Mouse (Mus musculus): ENCODE results near the gene Mvd. TPM values are rescaled to one million over a fixed set of nuclear protein-coding genes. Genes with fewer than 3 reads are reported as not detected.

Mvd gene
- total and polyA plus RNA-seq, 3 experiments: 20.6 to 25.5 TPM; not detected in 1

DNA sequence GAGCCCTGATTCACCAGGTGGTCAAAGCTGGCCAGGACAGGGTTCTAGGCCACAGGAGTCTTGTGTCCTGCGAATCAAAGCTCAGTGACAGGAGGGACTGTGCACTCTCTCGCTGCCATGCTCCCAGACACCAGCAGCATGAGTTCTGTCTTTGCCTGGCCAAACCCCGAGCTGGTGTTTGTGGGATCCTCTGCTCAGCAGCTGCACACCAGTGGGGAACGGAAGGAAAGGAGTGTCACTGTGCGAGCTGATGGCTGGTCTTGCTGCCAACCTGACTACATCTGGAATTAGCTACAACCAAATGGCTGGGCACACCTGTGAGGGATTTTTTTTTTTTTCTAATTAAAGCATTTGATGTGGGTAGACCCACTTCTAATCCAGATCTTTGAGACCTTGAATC lies 27.5 kb upstream of the Mvd start:
- Histone ChIP-seq H3K27me3 (ENCODE audit: control insufficient read depth in 1 of 2, insufficient read depth in 2 of 2, low read length in 2 of 2) (no peaks in the 10 kb centered on the region), H3K27ac (ENCODE audit: control insufficient read depth, low read depth, low read length) (no peak overlapping the region), H3K36me3 (ENCODE audit: control insufficient read depth in 1 of 2, insufficient read depth in 2 of 2, low read length in 2 of 2) (peaks cover 0 to 13% of the 10 kb centered on the region in 2 experiments; a peak in 3 of 4 replicates), H3K79me2 (ENCODE audit: control insufficient read depth, insufficient read depth, low read length, poor library complexity) (peaks cover 10% of the 10 kb centered on the region), H3K4me3 (ENCODE audit: control insufficient read depth in 1 of 2, insufficient read depth in 1 of 2, low read depth in 2 of 2, low read length in 2 of 2) (no peak overlapping the region), H3K9ac (ENCODE audit: control insufficient read depth, low read depth, low read length, poor library complexity, severe bottlenecking) (no peak overlapping the region), H3K9me3 (replicated peaks; ENCODE audit: insufficient read depth, low read length) (no peaks in the 10 kb centered on the region), H3K4me1 (ENCODE audit: control insufficient read depth in 1 of 2, insufficient read depth in 2 of 2, low read length in 2 of 2) (peaks cover 6 to 19% of the 10 kb centered on the region in 2 experiments)
- TF ChIP-seq ETS1 (IDR thresholded peaks at IDR 0.05; ENCODE audit: low read depth, low read length) (no peak), TBP (IDR thresholded peaks at IDR 0.05; ENCODE audit: low read depth, low read length) (no peak), EP300 (IDR thresholded peaks at IDR 0.05; ENCODE audit: low read depth in 1 of 2, low read length in 2 of 2) (no peak), MXI1 (IDR thresholded peaks at IDR 0.05; ENCODE audit: low read depth, low read length) (no peak), RAD21 (IDR thresholded peaks at IDR 0.05; ENCODE audit: low read depth, low read length) (no peak), HCFC1 (IDR thresholded peaks at IDR 0.05; ENCODE audit: low read depth, low read length) (no peak), ZNF384 (IDR thresholded peaks at IDR 0.05; ENCODE audit: low read depth, low read length) (no peak), ELF1 (IDR thresholded peaks at IDR 0.05; ENCODE audit: low read depth, low read length) (no peak), MYB (IDR thresholded peaks at IDR 0.05; ENCODE audit: low read depth, low read length) (no peak), CHD1 (IDR thresholded peaks at IDR 0.05; ENCODE audit: low read depth, low read length) (no peak), GABPA (IDR thresholded peaks at IDR 0.05; ENCODE audit: low read depth, low read length) (no peak), SIN3A (IDR thresholded peaks at IDR 0.05; ENCODE audit: low read length) (no peak), MAZ (IDR thresholded peaks at IDR 0.05; ENCODE audit: low read depth, low read length) (no peak), USF2 (IDR thresholded peaks at IDR 0.05; ENCODE audit: borderline replicate concordance in 1 of 2, insufficient read depth in 1 of 2, low read depth in 1 of 2, low read length in 2 of 2) (no peak), ZMIZ1 (IDR thresholded peaks at IDR 0.05; ENCODE audit: low read depth, low read length) (no peak), ZKSCAN1 (IDR thresholded peaks at IDR 0.05; ENCODE audit: low read depth, low read length) (no peak), TAL1 (IDR thresholded peaks at IDR 0.05; ENCODE audit: low read length) (no peak), POLR2AphosphoS5 (IDR thresholded peaks at IDR 0.05; ENCODE audit: borderline replicate concordance, low read depth, low read length) (no peak), BHLHE40 (IDR thresholded peaks at IDR 0.05; ENCODE audit: borderline replicate concordance, low read depth, low read length) (no peak)
- DNase-seq (ENCODE audit: low read depth, low spot score): peak; percentile 10

DNA sequence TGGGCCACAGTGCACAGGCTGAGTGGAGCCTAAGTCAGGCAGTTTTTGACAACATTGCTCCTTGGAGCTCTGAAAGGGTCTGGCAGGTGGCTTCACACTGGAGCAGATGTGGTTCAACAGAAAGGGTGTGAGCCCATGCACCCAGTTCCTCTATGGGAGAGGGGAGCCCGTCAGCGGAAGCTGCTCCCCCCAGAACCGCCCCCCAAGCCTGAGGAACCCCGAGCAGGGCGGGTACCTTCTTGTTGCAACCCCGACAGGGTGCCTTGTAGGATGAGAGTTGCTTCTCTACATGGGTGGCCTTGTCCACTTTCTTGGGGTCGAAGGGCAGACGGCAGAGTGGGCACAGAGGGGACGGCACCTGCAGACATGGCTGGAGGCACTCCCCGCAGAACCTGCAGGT lies 26.7 kb upstream of the Mvd start:
- no peak for DNase-seq (ENCODE audit: low read depth, low spot score)
- no peak overlapping the region for H3K27ac ChIP-seq (ENCODE audit: control insufficient read depth, low read depth, low read length)

More for the DNA sequence above, 26.7 kb upstream of the Mvd start:
- TF ChIP-seq USF1 (IDR thresholded peaks at IDR 0.05; ENCODE audit: low read depth, low read length) (no peak), MYB (IDR thresholded peaks at IDR 0.05; ENCODE audit: low read depth, low read length) (no peak), CTCF (IDR thresholded peaks at IDR 0.05 in 2 of 3, conservative IDR thresholded peaks at IDR 0.05 in 1 of 3; ENCODE audit: control insufficient read depth in 1 of 3, insufficient read depth in 1 of 3, low read depth in 2 of 3, low read length in 3 of 3, poor library complexity in 1 of 3, severe bottlenecking in 1 of 3) (no peak), SMC3 (IDR thresholded peaks at IDR 0.05; ENCODE audit: low read depth, low read length) (no peak), USF2 (IDR thresholded peaks at IDR 0.05; ENCODE audit: borderline replicate concordance in 1 of 2, insufficient read depth in 1 of 2, low read depth in 1 of 2, low read length in 2 of 2) (no peak), ZC3H11A (IDR thresholded peaks at IDR 0.05; ENCODE audit: low read depth, low read length) (no peak), NRF1 (IDR thresholded peaks at IDR 0.05; ENCODE audit: insufficient read depth, low read depth, low read length, poor library complexity, severe bottlenecking) (no peak), SIN3A (IDR thresholded peaks at IDR 0.05; ENCODE audit: low read length) (no peak), MYC (IDR thresholded peaks at IDR 0.05; ENCODE audit: low read depth, low read length) (no peak), BHLHE40 (IDR thresholded peaks at IDR 0.05; ENCODE audit: borderline replicate concordance, low read depth, low read length) (no peak), MAX (IDR thresholded peaks at IDR 0.05; ENCODE audit: low read length) (no peak), GATA1 (IDR thresholded peaks at IDR 0.05; ENCODE audit: low read depth, low read length) (no peak), E2F4 (IDR thresholded peaks at IDR 0.05; ENCODE audit: borderline replicate concordance, low read depth, low read length) (no peak)
- Histone ChIP-seq H3K9me3 (replicated peaks; ENCODE audit: insufficient read depth, low read length) (no peaks in the 10 kb centered on the region), H3K4me1 (ENCODE audit: control insufficient read depth in 1 of 2, insufficient read depth in 2 of 2, low read length in 2 of 2) (peaks cover 6 to 22% of the 10 kb centered on the region in 2 experiments), H3K4me3 (ENCODE audit: control insufficient read depth in 1 of 2, insufficient read depth in 1 of 2, low read depth in 2 of 2, low read length in 2 of 2) (no peak overlapping the region), H3K9ac (ENCODE audit: control insufficient read depth, low read depth, low read length, poor library complexity, severe bottlenecking) (no peak overlapping the region), H3K36me3 (ENCODE audit: control insufficient read depth in 1 of 2, insufficient read depth in 2 of 2, low read length in 2 of 2) (peaks cover 0 to 13% of the 10 kb centered on the region in 2 experiments; a peak in 3 of 4 replicates), H3K79me2 (ENCODE audit: control insufficient read depth, insufficient read depth, low read length, poor library complexity) (peaks cover 3% of the 10 kb centered on the region; the same call in 1 of the 2 replicates), H3K27me3 (ENCODE audit: control insufficient read depth in 1 of 2, insufficient read depth in 2 of 2, low read length in 2 of 2) (no peaks in the 10 kb centered on the region)

Data from MEL (cell line).